Mouse (Mus musculus) megakaryocyte, embryonic 14.5 days (primary cell): ENCODE data around the gene Mis12.

ENCODE experiments used
- FLI1 ChIP-seq: IDR thresholded peaks from 2 replicates; pipeline ENCODE4 v1.6.1; 2012; ENCODE audit warnings: low read length, inconsistent platforms, mixed read lengths
- GATA1 ChIP-seq: IDR thresholded peaks from 3 replicates; pipeline ENCODE4 v1.6.1; 2012; ENCODE audit warnings: mixed read lengths, low read length, inconsistent platforms, borderline replicate concordance

DNA sequence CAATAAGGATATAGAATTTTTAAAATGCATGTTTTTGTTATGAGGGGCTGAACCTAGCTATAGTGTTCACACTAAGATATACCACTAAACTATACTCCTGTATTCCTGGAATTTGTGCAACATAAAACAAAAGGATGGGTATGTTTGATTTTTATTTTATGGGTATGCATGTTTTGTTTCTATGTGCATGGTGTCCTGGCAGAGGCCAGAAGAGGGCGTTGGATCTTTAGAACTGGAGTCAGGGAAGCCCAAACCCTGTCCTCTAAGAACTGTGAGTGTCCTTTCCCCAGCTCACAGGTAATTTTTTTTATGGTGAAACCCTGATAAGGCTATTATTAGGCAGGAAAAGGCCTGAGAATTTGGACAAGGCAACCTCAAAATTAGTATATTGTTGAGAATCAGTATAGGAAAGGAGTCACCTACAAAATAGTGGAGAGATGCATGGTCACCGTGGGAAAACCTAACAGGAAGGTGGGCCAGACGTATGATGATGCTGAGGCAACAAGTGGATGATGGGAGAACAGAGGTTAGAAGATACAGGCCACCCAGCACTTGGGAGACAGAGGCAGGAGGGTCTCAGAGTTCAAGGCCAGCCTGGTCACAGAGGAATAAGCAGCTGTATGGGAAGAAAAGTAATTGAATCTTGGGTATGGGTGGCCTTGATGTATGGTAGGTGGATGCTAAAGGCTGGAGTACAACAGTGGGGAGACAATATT is 10.2 kb downstream of the Mis12 start:
- no peak for TF ChIP-seq GATA1
- TF ChIP-seq FLI1 = no peak
